Mouse (Mus musculus) layer of hippocampus, postnatal 10 days (tissue): ENCODE measurements at regions not wholly inside any gene's neighbourhood (a gene's known extent, or its start where the extent isn't known, plus 50 kb on each side); places are given as distances from the start of the nearest gene placed in this dataset.

Experiments used
- DNase-seq, 2 experiments: peaks; one replicate each; pipeline ENCODE4 v3.0.0; 2021; ENCODE audit warnings: low spot score in 2 of 2

DNA sequence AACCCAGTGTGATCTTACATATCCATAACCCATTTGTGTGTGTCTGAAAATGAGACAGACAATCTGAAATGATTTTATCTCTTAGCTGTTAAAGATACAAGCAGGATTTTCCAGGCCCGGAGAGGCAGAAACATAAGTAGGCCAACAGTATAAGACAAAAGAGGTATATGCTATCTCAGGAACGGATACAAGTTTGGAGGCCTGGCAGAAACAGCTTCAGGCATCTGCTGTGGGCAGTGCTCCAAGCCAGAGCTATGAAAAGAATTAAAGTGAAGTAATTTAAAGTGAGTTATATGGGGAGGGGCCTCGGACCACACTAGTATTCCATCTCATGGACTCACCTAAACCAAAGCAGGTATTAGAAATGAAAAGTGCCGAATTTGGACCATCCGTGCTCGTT lies 118.8 kb upstream of the Fn1 start:
- DNase-seq = no peak

DNA sequence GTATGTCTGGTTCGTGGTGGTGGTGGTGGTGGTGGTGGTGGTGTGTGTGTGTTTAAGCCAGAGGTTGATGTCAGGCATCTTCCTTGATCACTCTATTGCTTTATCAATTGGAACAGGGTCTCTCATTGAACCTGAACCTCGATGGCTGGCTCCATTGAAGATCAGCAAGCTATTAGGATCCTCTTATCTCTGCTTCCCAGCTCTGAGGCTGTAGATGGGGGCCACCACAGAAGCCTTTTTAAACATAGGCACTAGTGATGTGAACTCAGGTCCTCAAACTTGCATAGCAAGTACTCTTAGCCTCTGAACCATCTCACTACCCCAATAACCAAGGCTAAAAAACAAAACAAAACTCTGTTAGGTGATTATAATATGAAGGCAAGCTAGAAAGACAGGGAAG lies 116.6 kb upstream of the Fn1 start:
- no peak for DNase-seq

DNA sequence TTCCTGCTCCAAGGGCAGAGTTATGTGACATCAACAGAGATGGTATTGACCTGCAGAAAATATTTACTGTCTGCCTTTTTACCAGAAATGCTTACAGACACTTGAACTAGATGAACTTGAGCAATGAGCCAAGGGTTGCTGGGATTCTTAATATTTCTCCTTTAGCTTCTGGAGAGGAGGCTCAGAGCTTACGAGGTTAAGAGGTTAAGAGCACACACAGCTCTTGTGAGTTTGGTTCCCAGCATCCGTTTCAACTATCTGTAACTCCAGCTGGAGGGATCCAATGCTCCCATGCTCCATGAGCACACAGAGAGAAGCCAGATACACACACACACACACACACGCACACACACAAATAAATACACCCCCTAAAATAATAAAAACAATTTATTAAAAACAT lies 114.7 kb upstream of the Fn1 start:
- no peak for DNase-seq

DNA sequence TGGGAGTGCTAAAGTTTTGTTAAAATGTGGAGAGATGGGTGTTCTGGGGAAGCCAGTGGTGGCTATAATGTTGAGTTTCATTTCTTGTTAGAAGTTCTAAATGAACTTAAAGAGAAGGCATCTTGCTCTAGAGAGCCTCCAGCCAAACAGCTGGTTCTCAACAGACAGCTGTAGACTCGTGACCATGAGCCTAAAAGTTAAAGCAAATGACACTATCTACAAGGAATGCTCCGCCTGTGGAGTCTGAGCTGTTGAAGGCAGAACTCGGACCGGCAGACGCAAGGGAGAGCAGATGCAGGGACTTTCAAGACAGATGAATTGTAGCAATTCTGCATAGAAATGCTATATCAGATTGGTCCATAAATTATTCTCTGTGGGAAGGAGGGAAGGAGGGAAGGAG lies 114.1 kb upstream of the Fn1 start:
- no peak for DNase-seq

DNA sequence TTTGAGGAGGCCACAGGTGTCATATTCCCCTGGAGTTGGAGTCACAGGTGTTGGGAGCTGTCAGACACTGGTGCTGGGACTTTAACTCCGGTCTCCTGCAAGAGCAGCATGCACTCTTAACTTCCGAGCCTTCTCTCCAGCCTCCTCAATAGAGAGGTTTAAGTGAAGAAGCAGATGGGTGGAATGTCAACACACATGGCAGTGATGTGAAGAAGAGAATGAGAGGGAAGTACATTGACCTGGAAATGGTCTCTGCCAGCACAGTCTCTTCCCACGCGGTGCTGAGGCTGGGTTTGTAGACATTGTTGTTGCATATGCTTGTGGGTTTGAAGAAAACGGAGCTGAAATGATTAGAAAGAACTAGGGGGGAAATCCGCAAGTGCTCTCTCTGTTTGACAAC lies 112.0 kb upstream of the Fn1 start:
- no peak for DNase-seq

DNA sequence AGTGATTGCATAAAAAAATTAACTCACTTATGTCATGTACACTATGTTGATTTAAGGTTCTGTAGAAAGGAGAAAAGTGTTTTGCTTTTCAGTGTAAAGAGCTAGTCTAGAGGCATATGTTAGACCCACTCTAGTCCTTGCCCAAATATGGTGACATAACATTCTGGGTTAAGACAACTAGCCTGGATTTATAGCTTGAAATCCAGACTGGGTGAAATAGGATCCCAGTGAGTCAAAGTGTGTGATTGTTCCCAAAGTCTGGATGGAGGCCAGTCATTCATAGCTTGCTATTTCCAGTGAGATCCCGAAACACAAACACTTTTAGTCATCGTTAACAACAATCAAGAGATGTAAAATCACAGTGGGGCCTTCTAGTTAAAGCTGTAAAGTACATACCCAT lies 110.5 kb upstream of the Fn1 start:
- DNase-seq = no peak

DNA sequence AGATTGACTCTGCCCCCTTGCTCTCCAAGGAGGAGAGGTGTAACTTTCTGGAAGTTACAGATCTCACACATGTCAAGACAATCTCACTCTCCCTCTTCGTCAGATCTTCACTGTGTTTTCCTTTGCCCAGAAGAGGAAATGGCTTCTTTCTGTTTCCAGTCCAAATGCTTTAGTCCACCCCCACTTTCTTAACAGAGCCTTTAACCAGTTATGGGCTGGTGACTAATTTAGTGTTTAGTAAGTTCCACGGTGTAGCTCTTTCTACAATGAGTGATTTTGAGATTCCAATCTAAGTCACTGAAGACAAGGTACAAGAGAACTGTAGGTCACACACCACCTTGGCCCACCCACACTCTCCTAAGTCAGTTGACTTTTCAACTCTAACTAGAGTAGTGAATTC lies 107.3 kb upstream of the Fn1 start:
- DNase-seq = no peak

DNA sequence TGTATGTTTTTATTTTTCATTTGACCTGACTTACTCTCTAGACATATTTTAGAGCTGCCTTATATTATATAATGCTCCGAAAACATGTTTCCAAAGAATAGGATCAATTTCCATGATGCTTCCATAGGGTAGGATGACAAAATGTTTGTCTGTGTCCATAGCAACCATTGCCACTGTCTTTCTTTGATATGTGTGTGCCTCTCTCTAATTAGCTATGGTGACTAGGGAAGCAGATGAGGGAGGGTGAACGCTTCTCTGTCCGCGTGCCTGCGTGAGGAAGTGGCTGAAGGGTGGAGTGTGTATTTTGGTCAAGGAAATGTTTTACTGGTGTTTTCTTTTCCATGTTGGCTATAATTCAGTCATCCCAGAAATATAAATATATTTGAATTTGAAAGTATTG lies 104.2 kb upstream of the Fn1 start:
- DNase-seq = no peak

DNA sequence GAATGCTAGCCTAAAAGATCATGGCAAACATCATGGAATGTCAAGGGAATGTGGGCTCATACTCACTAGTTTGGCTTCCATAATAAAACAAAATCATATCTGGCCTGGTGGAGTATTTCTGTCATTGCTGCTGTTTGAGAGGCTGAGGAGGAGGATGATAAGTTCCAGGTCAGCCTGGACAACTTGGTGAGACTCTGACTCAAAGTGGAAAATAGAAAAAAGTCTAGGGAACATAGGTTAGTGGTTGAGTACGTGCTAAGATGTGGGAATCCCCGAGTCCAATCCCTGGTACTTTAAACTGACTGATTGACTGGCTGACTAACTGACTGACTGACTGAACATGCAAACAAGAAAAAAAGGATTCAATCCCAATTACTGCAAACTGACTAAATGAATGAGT lies 103.2 kb upstream of the Fn1 start:
- no peak for DNase-seq

DNA sequence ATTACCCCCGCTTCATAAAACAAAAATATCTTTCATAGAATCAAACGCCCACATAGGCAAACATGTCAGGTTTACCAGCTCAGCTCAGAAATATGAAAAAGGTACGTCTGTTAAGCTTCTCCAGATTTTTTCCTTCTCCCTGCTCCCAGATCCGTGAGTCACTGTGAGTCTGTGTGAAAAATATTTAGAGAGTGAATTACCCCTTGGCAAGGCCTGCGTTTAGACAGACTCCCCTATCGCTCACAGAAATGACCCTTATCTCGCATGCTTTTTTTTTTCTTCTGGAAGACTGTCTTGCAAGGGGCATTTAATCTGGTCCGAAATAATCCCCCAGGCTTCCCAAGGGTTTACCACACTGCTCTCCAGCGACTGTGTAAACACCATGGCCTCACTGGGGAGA lies 102.4 kb upstream of the Fn1 start:
- DNase-seq = no peak

DNA sequence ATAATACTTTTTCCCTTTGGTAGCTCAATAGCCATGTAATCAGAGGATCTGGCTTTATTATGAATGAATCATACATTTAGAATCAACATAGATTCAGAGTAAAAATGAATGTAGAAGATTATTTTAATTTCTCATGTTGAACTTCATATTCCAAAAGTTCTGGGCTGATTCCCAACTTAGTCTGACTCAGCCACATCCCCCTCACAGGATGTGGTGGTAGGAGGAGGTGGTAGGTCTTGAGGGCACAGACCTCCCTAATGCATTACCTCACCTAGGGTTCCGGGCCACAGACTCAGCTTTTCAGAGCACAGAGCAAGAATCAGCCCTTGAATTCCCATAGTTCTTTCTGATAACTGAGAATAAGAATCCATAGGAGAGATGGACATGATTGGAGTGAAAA lies 99.4 kb upstream of the Fn1 start:
- DNase-seq = no peak

DNA sequence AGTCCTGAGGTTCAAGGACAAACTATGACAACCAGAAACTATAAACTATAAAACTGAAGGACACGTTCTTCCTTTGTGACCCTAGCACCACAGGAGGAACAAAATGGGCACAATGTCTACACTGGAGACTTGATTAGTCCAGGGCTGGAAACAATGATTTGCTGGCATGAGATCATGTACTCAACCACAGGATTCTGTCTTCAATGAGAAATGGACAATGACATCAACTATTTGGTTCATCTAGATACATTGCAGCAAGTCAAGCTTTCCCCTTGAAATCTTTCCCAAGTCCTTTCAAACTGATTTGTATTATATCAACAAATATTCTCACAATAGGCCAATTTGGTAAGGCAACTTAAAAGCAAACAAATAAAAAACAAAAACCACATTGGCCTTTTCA lies 98.6 kb upstream of the Fn1 start:
- no peak for DNase-seq

DNA sequence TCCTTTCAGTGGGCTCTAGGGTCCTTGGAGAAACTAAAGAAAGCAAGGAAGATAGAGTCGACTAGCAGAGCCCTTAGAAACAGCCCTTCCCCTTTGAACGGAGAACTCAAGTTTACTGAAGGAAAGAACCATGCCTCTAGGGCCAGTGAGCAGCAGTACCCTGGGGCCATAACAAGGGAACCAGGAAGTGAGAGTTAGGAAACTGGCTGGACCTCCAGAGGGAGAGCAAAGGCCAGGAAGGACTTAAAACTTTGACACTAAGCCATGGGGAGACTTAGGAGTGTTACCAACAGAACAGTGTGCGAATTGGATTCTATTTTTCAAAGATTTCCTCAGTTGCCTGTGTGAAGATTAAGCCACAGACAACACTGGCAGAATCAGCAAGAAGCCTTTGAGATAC lies 82.6 kb upstream of the Fn1 start:
- DNase-seq = no peak

DNA sequence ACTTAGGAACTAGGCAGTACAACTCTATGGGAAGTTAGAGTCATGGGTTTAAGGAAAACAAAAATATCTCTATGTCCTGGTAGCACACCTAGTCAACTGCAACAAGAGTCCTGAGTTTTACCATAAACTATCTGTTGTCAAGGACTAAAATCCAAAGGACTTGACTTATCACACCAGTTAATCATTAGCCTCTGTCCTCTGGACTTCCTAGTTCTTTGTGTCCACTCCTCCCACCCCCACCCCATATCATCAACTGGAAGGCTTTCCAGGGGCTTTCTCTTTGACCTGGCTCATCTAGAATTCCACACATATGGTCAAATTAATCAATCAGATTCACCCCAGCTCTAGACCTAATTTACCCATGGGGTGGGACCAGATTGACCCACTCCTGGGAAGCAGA lies 78.6 kb upstream of the Fn1 start:
- DNase-seq = no peak

DNA sequence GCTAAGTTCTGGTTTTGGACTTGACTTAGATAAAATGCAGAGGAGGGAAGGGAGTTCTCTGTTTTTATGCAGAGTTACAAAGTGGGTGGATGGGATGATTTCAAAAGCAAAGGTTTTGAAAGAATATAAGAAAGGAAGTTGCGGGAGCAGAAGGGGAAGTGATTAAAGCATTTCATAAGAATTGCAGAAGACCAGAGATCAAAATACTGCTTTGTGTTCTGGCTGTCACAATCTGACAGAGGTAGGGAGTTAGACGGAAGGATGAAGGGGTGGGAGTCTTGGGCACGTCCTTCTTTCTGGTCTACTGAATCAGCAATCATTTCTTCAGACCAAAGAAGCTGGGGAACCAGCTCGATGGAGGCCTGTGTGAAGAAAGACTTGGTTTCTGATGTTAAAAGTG lies 78.0 kb upstream of the Fn1 start:
- no peak for DNase-seq

DNA sequence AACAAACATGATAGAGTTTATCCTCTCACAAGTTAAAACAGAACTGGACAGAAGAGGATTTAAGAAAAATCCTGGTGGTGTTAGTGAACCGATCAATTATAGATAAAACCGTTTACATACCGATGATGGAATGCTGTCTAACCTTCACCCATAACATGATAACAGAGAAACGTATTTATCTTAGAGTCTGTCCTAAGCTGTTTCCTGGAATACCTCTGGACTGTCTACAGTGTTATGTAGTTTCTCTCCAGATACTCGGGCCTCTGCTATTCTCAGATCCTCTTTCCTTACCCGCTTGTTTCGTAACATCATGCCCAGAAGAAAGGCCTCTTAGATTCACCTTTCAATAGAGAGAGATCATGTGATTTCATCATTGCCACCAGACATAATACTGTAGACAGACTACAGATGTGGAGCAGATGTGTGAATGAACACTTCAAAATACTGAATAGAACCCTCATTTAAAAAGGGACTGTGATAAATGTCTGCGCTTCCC lies 75.9 kb upstream of the Fn1 start:
- no peak for DNase-seq

DNA sequence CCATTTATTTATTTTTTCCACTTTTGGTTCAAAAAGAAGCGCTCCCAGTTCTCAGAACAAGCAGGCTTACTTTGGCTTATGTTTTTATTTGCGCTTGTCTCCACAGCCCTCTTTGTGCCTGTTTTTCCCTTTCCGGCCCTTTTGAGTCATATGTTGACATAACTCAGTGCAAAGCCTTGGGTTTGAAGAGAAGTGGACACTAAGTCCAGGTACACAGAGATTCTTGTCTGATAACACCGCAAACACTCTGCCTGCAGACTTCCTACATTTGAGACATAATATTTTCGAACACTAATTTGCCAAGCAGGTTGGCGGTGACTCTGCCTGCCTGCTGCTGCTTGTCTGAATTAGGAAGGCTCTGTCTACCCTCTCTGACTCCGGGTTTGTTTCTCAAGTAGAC lies 70.8 kb upstream of the Fn1 start:
- DNase-seq = no peak

DNA sequence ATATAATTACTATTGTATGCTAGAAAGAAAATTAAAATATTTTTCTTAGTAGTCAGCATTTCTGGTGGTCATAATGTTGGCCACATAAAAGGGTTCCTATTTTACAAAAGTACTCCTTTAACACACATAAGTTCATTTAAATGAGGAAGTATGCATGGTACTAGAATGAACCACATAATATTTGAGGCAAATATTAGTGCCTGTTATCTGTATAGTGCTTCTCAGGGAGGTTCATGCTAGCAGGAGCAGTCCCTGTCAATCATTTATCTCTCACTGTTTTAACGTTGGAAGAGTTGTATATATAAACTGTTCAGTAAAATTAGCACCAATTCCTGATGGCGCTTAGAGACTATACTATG lies 70.0 kb upstream of the Fn1 start:
- no peak for DNase-seq

DNA sequence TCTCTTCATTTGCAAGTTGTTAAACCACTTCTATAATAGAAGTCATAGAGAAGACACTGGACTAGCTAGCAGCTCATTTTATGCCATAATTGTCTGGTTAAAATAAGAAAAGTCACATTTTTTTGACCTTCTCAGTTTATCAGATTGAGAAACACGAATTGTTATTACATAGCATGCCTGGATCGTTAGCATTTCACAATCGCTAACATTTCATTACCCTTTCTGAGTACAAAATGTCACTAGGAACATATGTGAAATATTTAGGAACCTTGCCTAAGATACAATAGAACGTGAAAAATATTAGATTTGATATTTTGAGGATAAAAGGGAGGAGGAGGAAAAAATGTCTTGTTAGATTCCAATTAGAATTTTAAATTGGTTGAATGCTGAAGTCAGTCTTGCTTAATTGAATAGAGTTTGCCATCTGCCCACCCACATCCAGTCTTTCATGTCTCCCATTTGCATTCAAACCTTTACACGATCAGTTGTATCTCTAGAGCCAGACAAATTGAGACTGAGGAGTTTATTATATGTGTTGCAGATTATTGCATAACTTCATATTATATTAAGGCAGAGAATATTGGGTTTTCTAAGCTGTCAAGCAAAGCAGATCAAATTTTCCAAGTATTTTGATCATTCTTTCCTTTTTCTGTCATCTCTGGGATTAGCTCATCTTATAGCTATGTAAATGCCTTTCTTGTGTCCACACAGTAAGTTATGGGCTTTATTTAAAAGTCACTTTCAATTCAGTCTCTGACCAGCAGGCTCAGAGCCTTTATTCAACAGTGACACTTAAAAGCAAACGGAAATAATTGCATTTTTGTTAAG lies 69.4 kb upstream of the Fn1 start:
- DNase-seq = no peak
